Mouse (Mus musculus) thymus, adult 2 months (tissue): ENCODE data around the gene Gna15.

ENCODE experiments used
- CTCF ChIP-seq: fragments of 200-500 bp; IDR thresholded peaks from 2 replicates; pipeline ENCODE4 v1.5.1; 2012; ENCODE audit warnings: mild to moderate bottlenecking, control low read depth, low read length, moderate library complexity, borderline replicate concordance; ENCODE audit not compliant: control insufficient read depth, poor library complexity, insufficient read depth; ENCODE audit errors: extremely low read depth
- POLR2A ChIP-seq: fragments of 200-500 bp; IDR thresholded peaks from 2 replicates; pipeline ENCODE4 v1.6.1; 2012; ENCODE audit warnings: mild to moderate bottlenecking, low read length, control low read depth, moderate library complexity; ENCODE audit not compliant: control insufficient read depth, poor library complexity, insufficient read depth; ENCODE audit errors: extremely low read depth

GRCm38 (mm10) chr10:81562411-81562810, 38.4 kb upstream of the Gna15 start:
- TF ChIP-seq POLR2A (no peak), CTCF (no peak)
